Mouse (Mus musculus) brain, adult 2 months (tissue): Measurements from ENCODE around the gene Zdhhc4.

Source experiments
- DNase-seq: peaks from one replicate; pipeline ENCODE4 v3.0.0; 2011; ENCODE audit warnings: low read depth, low spot score

The Zdhhc4 gene

GRCm38 (mm10) chr5:143328690-143329495 lies at the start of gene Zdhhc4:
TSS of gene Zdhhc4 (minus strand) at chr5:143329256.
- peak; percentile 96 for DNase-seq

- no peak for DNase-seq
Observed at GRCm38 (mm10) chr5:143376156-143376555, 47.1 kb upstream of the Zdhhc4 start.

GRCm38 (mm10) chr5:143375242-143375641 lies 46.2 kb upstream of the Zdhhc4 start:
- DNase-seq: no peak

- DNase-seq: peak; percentile 60
Observed at GRCm38 (mm10) chr5:143372818-143373217, 43.8 kb upstream of the Zdhhc4 start.

GRCm38 (mm10) chr5:143371146-143371510 lies 42.1 kb upstream of the Zdhhc4 start:
- DNase-seq: no peak

- no peak for DNase-seq
Observed at GRCm38 (mm10) chr5:143370416-143371145, 41.5 kb upstream of the Zdhhc4 start.

GRCm38 (mm10) chr5:143369611-143370255 lies 40.7 kb upstream of the Zdhhc4 start:
- peak; percentile 20 for DNase-seq

- no peak for DNase-seq
Observed at GRCm38 (mm10) chr5:143367931-143368330, 38.9 kb upstream of the Zdhhc4 start.

- peak; percentile 51 for DNase-seq
Observed at GRCm38 (mm10) chr5:143363678-143364615, 34.9 kb upstream of the Zdhhc4 start.

- peak; percentile 45 for DNase-seq
Observed at GRCm38 (mm10) chr5:143361428-143361827, 32.4 kb upstream of the Zdhhc4 start.

- DNase-seq: no peak
Observed at GRCm38 (mm10) chr5:143360000-143360399, 30.9 kb upstream of the Zdhhc4 start.

- peak; percentile 39 for DNase-seq
Observed at GRCm38 (mm10) chr5:143359263-143359662, 30.2 kb upstream of the Zdhhc4 start.

GRCm38 (mm10) chr5:143357564-143357963 lies 28.5 kb upstream of the Zdhhc4 start:
- no peak for DNase-seq

- no peak for DNase-seq
Observed at GRCm38 (mm10) chr5:143356686-143357388, 27.8 kb upstream of the Zdhhc4 start, which contains the start of gene Grid2ip. TSS of gene Grid2ip (plus strand) at chr5:143357338.

GRCm38 (mm10) chr5:143356017-143356416 lies 27.0 kb upstream of the Zdhhc4 start:
- no peak for DNase-seq

GRCm38 (mm10) chr5:143346367-143346766 lies 17.3 kb upstream of the Zdhhc4 start:
- DNase-seq: peak; percentile 32

GRCm38 (mm10) chr5:143339603-143340002 lies 10.5 kb upstream of the Zdhhc4 start:
- no peak for DNase-seq

- no peak for DNase-seq
Observed at GRCm38 (mm10) chr5:143336559-143336958, 7.5 kb upstream of the Zdhhc4 start.

- DNase-seq: no peak
Observed at GRCm38 (mm10) chr5:143335089-143335460, 6.0 kb upstream of the Zdhhc4 start.

GRCm38 (mm10) chr5:143334418-143335088 lies 5.5 kb upstream of the Zdhhc4 start:
- DNase-seq: no peak
